Mouse (Mus musculus) retina, postnatal 1 day (tissue): ENCODE measurements at regions not wholly inside any gene's neighbourhood (a gene's known extent, or its start where the extent isn't known, plus 50 kb on each side); places are given as distances from the start of the nearest gene placed in this dataset.

Experiments used
- DNase-seq: peaks from one replicate; pipeline ENCODE4 v3.0.0-alpha.2; 2012

- DNase-seq: no peak
These were observed 272.2 kb downstream of the Sec61b start for GRCm38 (mm10) chr4:47746498-47747190.

GRCm38 (mm10) chr4:47772230-47772920, 272.6 kb upstream of the Nr4a3 start:
- DNase-seq: peak; percentile 5

- no peak for DNase-seq
These were observed 270.3 kb upstream of the Nr4a3 start for GRCm38 (mm10) chr4:47774664-47775063.

GRCm38 (mm10) chr4:47781039-47781438, 263.9 kb upstream of the Nr4a3 start:
- no peak for DNase-seq

GRCm38 (mm10) chr4:47796977-47797376, 248.0 kb upstream of the Nr4a3 start:
- DNase-seq: no peak

DNA sequence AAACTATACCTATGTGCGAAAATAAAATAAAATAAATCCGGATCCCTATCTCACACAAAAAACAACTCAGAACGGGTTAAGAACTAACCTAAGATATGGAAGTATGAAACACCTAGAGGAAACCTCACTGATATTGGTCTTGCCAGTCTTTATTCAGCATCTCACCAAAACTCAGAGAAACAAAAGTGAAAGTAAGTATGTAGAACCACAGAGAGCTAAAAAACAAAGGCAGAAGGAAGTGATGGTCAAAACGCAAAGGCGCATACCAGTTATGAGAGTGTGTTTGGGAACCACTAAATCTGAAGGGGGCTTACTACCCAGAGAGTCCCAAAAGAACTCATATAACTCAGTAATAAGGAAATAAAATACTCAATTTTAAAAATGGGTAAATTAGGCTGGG, 245.8 kb upstream of the Nr4a3 start:
- DNase-seq: no peak

- no peak for DNase-seq
These were observed 241.8 kb upstream of the Nr4a3 start for GRCm38 (mm10) chr4:47803111-47803510.

DNA sequence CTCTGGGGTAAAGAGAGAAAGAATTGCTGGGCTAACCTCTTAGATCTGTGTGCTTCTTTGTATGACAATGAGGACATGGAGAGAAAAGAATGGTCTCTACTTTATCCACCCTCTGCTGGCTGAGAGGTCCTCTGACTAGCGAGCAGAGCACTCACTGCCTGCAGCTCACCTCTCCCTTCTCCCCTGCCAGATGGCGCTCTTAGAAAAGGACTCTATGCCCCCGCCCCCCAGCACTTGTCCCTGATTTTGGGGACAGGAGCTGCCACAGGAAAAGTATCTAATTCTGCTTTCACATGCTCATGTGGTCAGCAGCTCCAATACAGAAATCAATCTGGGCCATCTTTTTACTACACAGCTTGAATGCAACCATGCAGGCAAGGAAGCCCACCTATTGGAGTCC, 237.1 kb upstream of the Nr4a3 start:
- DNase-seq: peak; percentile 11

GRCm38 (mm10) chr4:47814030-47814429, 230.9 kb upstream of the Nr4a3 start:
- DNase-seq: no peak

DNA sequence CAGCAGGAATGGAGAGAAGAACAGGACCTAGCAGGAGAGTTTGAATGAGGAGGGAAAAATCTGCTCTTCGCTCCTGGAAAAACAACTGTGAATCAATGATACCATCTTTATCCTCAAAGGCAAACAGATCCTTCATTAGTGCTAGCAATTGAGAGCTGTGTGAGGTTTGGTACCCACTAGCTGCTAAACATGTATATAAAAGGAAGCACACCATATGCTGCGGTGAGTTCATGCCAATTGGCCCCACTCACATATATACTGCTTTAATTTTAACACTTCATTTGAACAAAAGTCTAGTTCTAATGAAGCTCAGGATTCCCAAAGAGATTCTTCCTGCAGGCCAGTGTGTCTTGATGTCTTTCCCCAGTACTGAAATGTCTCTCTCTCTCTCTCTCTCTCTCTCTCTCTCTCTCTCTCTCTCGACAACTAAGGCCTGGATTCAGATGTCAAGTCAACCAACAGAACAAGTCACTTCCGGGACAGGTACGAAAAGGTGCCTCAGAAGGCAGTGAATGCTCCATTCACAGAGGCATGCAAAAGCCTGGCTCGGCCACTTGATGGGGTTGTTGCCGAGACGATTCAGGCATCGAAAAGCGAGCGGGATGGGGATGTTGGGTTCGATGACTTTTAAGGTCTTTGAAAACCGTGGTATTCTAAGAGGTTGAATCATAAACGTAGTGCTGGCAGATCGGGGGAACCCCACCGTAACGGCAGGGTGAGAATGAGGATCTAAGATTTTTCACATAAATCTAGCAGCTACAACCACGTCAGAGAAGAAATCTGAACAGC, 226.4 kb upstream of the Nr4a3 start:
- no peak for DNase-seq

DNA sequence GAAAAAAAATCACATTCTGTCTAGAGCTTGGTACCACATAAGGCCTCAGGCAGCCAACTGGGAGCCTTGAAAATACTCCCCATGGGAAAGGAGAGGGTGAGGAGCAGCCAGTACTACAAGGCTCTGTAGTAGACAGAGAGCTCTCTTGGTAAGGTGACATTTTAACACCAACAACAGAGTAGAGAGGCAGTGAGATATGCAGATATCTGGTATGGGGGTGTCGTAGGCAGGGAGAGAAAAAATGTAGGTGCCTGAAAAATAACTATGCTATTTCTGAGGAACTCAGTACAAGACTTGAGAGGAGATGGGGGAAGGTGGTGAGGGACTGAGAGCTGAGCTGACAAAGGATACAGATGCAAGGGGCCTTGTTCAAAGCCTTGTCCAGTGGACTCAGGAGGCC, 224.4 kb upstream of the Nr4a3 start:
- no peak for DNase-seq

DNA sequence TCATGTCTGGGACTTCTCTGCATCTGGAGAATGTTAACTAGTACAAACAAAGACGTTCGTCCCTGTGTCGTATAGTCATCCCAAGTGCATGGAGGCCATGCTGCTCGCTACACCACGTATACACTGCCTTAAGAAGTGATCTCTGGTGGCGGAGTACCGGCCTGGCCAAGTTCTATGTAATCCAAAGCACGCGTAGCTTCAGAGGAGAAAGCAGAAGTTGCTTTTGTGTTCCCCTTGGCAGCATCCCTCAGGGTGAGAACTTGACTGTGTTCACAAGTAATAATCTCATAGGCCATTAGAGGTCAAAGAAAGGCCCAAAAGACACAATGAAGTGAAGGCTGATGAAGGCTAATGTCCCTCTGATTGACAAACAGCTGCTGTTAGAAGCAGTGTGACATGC, 221.7 kb upstream of the Nr4a3 start:
- no peak for DNase-seq

DNA sequence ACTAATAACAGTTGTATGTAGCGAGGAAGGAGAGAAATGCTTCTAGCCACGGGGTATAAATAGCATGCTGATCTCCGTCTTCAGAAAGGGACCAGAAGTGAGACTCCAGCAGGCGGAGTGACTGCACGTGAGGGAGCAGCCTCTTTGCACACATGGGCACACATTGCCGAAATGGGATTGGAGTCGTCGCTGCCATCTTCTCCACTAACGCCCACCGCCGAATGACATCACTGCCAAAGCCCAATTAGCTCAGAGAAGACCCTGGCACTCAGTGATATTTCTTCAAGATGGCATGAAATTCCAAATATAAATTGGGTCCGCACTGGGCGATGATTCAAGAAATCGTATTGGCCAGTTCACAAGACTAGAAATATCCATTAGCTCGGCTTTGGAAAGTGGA, 220.9 kb upstream of the Nr4a3 start:
- no peak for DNase-seq

GRCm38 (mm10) chr4:47832905-47833304, 212.0 kb upstream of the Nr4a3 start:
- DNase-seq: no peak

DNA sequence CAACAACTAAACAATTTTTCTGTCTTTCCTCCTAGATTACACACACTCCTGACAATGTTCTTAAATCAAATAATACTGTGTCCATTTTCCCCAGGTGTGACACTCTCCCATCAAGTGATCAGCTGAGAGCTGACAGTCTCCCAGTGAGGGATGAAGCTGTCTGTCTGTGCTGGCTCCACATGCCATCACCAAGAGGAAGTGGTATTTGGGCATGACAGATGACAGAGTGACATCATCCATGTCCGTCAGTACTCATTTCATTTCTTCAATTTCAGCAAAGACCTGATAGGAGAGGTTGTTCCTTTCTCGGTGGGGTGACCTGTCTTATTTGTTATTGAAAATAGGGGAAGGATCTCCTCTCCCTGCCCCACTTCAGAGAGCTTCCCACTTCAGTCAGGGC, 206.5 kb upstream of the Nr4a3 start:
- no peak for DNase-seq

DNA sequence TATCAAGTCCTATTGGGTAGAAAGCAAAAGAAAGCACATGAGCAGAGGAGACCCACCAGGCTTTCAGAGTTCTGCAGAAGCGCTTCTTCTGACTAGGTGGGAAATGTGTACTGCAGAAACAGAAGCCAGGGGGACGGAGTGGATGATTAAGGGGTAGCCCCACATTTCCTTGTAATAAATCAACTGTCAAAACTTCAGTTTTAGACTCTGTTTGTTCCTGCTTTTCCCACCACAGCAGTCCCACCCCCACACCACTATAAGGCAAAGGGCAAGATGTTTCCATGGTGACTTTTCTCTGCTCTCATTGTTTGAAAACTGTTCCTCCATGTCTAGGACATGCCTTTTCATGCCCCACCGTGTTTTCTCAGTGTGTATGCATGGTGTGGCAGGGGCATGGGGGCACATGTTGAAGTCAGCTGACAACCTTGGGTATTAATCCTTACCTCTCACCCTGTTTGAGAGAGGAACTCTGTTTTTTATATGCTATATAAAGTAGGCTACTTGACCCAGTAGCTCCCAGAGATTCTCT, 202.8 kb upstream of the Nr4a3 start:
- no peak for DNase-seq

- peak; percentile 8 for DNase-seq
These were observed 199.7 kb upstream of the Nr4a3 start for GRCm38 (mm10) chr4:47845239-47845638.

DNA sequence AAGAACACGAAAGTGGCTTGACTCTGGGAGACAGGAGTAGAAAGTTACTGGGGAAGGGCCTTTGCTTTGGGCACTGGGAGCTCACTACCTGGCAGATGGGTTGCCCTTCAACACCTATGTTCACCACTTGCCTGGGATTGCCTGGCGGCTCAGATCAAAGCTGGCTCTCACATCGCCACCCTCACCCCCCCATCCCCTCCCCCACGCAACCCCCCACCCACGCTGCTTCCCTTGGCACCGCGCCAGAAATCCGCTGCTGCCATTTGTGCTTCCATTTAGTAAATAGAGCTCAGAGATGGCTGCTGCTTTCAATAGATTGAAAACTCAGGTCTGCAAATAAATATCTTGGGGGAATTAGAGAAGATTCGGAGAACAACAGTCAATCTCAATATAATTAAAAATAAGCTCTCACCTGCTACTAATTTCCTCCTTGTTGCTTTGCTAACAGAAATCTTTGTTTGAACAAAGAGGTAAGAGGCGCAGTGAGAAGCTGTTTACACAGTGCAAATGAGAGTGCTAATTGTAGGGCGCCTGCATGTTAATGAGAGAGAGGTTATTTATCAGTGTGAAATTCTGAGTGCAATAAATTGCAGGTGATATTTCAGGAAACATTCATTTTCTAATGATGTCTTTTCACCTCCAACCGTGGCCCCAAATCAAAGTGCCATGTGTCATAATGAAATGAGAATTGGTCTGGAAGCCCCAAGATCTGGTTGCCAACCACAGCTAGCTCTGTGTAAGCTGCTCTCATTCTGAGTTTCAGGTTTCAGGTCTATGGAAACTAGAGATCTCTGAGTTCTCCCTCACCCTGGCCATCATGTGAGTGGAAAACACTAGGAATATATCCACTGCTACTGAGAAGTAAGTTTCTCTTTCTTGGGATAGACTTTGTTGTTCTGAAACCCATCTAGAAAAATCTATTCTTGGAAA, 198.3 kb upstream of the Nr4a3 start:
- peak; percentile 31 for DNase-seq

GRCm38 (mm10) chr4:47861151-47861550, 183.8 kb upstream of the Nr4a3 start:
- DNase-seq: no peak

DNA sequence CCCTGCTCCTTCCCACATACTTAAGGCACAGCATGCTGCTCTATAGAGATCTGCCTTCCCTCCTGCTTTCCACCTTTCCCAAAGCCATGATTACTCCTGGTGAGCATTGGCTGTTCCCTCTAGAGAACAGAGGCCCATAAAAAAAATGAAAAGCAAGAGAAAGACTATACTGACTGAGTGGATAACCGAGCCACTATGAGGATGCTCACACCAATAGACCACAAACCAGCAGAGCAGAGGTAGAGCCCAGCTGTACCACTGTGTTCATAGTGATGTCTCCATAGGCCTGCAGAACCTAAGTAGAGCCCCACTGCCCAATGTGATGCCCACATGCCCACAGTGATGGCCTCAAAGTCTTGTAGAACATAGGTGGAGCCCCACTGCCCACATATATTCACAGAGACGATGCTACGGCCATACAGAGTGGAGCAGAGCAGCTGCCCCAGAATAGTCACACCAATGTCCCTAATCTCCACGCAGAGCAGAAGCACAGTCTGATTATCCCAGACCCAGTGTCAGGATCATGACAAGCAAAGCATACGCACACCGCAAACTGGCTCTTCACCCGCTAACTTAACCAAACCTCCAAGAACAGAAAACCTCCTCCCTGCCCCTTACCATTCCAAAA, 174.8 kb upstream of the Nr4a3 start:
- DNase-seq: no peak

- DNase-seq: no peak
These were observed 174.3 kb upstream of the Nr4a3 start for GRCm38 (mm10) chr4:47870638-47871019.

DNA sequence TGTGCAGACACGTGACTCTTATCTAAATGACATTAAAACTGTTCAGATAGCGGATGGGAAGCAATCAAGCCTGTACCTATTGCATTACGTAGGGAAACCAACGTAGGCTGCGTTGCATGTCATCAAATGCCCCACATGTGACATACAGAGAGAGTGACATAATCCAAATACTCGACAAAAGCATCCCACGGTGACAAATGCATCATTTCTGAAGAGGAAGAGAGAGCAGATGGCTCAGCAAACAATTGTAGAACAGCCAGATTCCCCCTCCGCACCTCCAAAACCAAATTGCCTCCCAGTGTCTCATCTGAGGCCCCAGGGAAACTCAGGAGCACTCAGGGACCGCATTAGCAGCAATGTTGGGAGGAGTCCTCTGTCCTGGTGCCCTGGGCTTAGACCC, 163.4 kb upstream of the Nr4a3 start:
- DNase-seq: no peak
